Mouse (Mus musculus) CH12.LX (cell line): ENCODE data around the gene Gm10283. TPM values are rescaled to one million over a fixed set of nuclear protein-coding genes. Genes with fewer than 3 reads are reported as not detected.

Source experiments
- polyA plus RNA-seq: library from polyadenylated mRNA; unstranded; fragments of >175 nt; gene quantifications from 2 replicates; pipeline ENCODE4 v1.2.1, GENCODE M21; 2012; ENCODE audit warnings: low read depth; ENCODE audit not compliant: insufficient read length
- total RNA-seq, 2 experiments: library from RNA; depleted of rRNA; stranded (reverse); fragments of 300-350 nt in 1 of 2; fragments of >200 nt in 1 of 2; gene quantifications; 2 replicates each; pipeline ENCODE4 v1.2.3; 2012 to 2014

Gm10283 gene
- total and polyA plus RNA-seq, 3 experiments: not detected

Other genes with a start within 250 kb of the Gm10283 start
- not detected in 2 replicates for gene Aadat, start 2.7 kb upstream of the Gm10283 start, total RNA-seq (2012; rRNA removed)
- not detected in 2 replicates for gene Aadat, start 2.7 kb upstream of the Gm10283 start, total RNA-seq (2014; rRNA removed)
- gene Aadat, start 2.7 kb upstream of the Gm10283 start, polyA plus RNA-seq: not detected in 2 replicates
- 0.29 and 0.98 TPM in 2 replicates for gene Mfap3l, start 129.6 kb upstream of the Gm10283 start, total RNA-seq (2012; rRNA removed)
- 0.05 and 0.08 TPM in 2 replicates for gene Mfap3l, start 129.6 kb upstream of the Gm10283 start, total RNA-seq (2014; rRNA removed)
- 0.12 and 0.24 TPM in 2 replicates for gene Mfap3l, start 129.6 kb upstream of the Gm10283 start, polyA plus RNA-seq